Mouse (Mus musculus): Measurements from ENCODE around the gene Synj2bp.
"Not testable (repeated sequence)": the region's sequence is repeated elsewhere in the genome, so short reads cannot be mapped to it uniquely, and the experiment has no call there.

Gene Synj2bp

GRCm38 (mm10) chr12:81532316-81533028 is at the start of gene Synj2bp, which contains the start of gene Gm20498:
Gene Synj2bp (minus strand): TSS chr12:81532911.
Gene Gm20498 (minus strand): TSS chr12:81532905.
- peak; percentile 81 for DNase-seq (ENCODE audit: low spot score)

- DNase-seq (ENCODE audit: low spot score), result no peak
Measured at GRCm38 (mm10) chr12:81568374-81568773, 35.7 kb upstream of the Synj2bp start, which contains the start of gene Adam21. Gene Adam21 (minus strand): TSS chr12:81568474.

GRCm38 (mm10) chr12:81567931-81568330 is 35.2 kb upstream of the Synj2bp start:
- DNase-seq (ENCODE audit: low spot score), result no peak

- no peak for DNase-seq (ENCODE audit: low spot score)
Measured at GRCm38 (mm10) chr12:81564173-81564572, 31.5 kb upstream of the Synj2bp start.

GRCm38 (mm10) chr12:81549286-81549685 is 16.6 kb upstream of the Synj2bp start:
- no peak for DNase-seq (ENCODE audit: low spot score)

- no peak for DNase-seq (ENCODE audit: low spot score)
Measured at GRCm38 (mm10) chr12:81547163-81547562, 14.5 kb upstream of the Synj2bp start.

- DNase-seq (ENCODE audit: low spot score), result no peak
Measured at GRCm38 (mm10) chr12:81533029-81533419, 313 bp upstream of the Synj2bp start.

GRCm38 (mm10) chr12:81530587-81530986 is 2.1 kb downstream of the Synj2bp start:
- DNase-seq (ENCODE audit: low spot score), result not testable (repeated sequence)

- not testable (repeated sequence) for DNase-seq (ENCODE audit: low spot score)
Measured at GRCm38 (mm10) chr12:81496906-81497305, 35.8 kb downstream of the Synj2bp start.

GRCm38 (mm10) chr12:81490491-81490890 is 42.2 kb downstream of the Synj2bp start:
- DNase-seq (ENCODE audit: low spot score), result no peak

- DNase-seq (ENCODE audit: low spot score), result no peak
Measured at GRCm38 (mm10) chr12:81485311-81485710, 47.4 kb downstream of the Synj2bp start.

GRCm38 (mm10) chr12:81484727-81485191 is 48.0 kb downstream of the Synj2bp start, which contains the start of gene Cox16:
Gene Cox16 (minus strand): TSS chr12:81485127.
- DNase-seq (ENCODE audit: low spot score), result peak; percentile 87

- DNase-seq (ENCODE audit: low spot score), result no peak
Measured at GRCm38 (mm10) chr12:81484212-81484611, 48.5 kb downstream of the Synj2bp start.

GRCm38 (mm10) chr12:81483656-81484055 is 49.1 kb downstream of the Synj2bp start:
- no peak for DNase-seq (ENCODE audit: low spot score)

GRCm38 (mm10) chr12:81459051-81459450 is 73.7 kb downstream of the Synj2bp start:
- not testable (repeated sequence) for DNase-seq (ENCODE audit: low spot score)

All from testis, postnatal 10 days (tissue).